Mouse (Mus musculus): ENCODE results near the gene Slc39a10. TPM values are rescaled to one million over a fixed set of nuclear protein-coding genes. Genes with fewer than 3 reads are reported as not detected.
A peak's percentile ranks its signal among the peaks of the same experiment; 100 is the strongest.

Slc39a10 gene
- total RNA-seq, 1 experiment = 71.5 TPM

- no peak overlapping the region for H3K4me3 ChIP-seq (ENCODE audit: insufficient read depth in 1 of 2, low read depth in 1 of 2, low read length in 2 of 2, poor library complexity in 1 of 2, severe bottlenecking in 1 of 2)
- H3K4me1 ChIP-seq (ENCODE audit: control insufficient read depth in 2 of 2, insufficient read depth in 2 of 2, low read length in 2 of 2, poor library complexity in 1 of 2) = no peaks in the 10 kb centered on the region
- in situ Hi-C loops (cut with MboI; ENCODE audit: low sequenced_read_pairs in 2 of 2, unreplicated experiment in 2 of 2) = no loop called here
- no peak overlapping the region for H3K27ac ChIP-seq (ENCODE audit: insufficient read depth, low read depth, low read length, poor library complexity, severe bottlenecking)
- TF ChIP-seq ZNF384 (IDR thresholded peaks at IDR 0.05; ENCODE audit: low read depth, low read length) (no peak), HCFC1 (IDR thresholded peaks at IDR 0.05; ENCODE audit: borderline replicate concordance, insufficient read depth, low read length) (no peak), MAFK (IDR thresholded peaks at IDR 0.05; ENCODE audit: insufficient read depth, low read depth, low read length) (no peak), ZC3H11A (IDR thresholded peaks at IDR 0.05; ENCODE audit: borderline replicate concordance, low read depth, low read length) (no peak), CHD2 (IDR thresholded peaks at IDR 0.05; ENCODE audit: low read depth, low read length) (no peak)
- no peak overlapping the region for H3K9ac ChIP-seq (ENCODE audit: insufficient read depth, low read depth, low read length, poor library complexity, severe bottlenecking)
- DNase-seq (ENCODE audit: low read depth, low spot score) = no peak
- H3K9me3 ChIP-seq (ENCODE audit: control insufficient read depth, insufficient read depth, low read depth, low read length) = no peaks in the 10 kb centered on the region
- no peaks in the 10 kb centered on the region for H3K36me3 ChIP-seq (ENCODE audit: control insufficient read depth, insufficient read depth, low read length, poor library complexity, severe bottlenecking)
These were observed 9.5 kb upstream of the Slc39a10 start for GRCm38 (mm10) chr1:46902102-46902683.

- in situ Hi-C loops (cut with MboI; ENCODE audit: low sequenced_read_pairs in 2 of 2, unreplicated experiment in 2 of 2) = no loop called here
- peak overlapping the region; percentile 91 for H3K27ac ChIP-seq (ENCODE audit: insufficient read depth, low read depth, low read length, poor library complexity, severe bottlenecking)
- peak overlapping the region; percentile 1; the same call in 1 of the 2 replicates for H3K9ac ChIP-seq (ENCODE audit: insufficient read depth, low read depth, low read length, poor library complexity, severe bottlenecking)
- peaks cover 0 to 9% of the 10 kb centered on the region in 2 experiments; a peak in 2 of 4 replicates for H3K4me1 ChIP-seq (ENCODE audit: control insufficient read depth in 2 of 2, insufficient read depth in 2 of 2, low read length in 2 of 2, poor library complexity in 1 of 2)
- no peak for TF ChIP-seq HCFC1 (IDR thresholded peaks at IDR 0.05; ENCODE audit: borderline replicate concordance, insufficient read depth, low read length)
- no peak for TF ChIP-seq ZNF384 (IDR thresholded peaks at IDR 0.05; ENCODE audit: low read depth, low read length)
- TF ChIP-seq CHD2 (IDR thresholded peaks at IDR 0.05; ENCODE audit: low read depth, low read length) = no peak
- TF ChIP-seq MAFK (IDR thresholded peaks at IDR 0.05; ENCODE audit: insufficient read depth, low read depth, low read length) = no peak
- no peak for TF ChIP-seq ZC3H11A (IDR thresholded peaks at IDR 0.05; ENCODE audit: borderline replicate concordance, low read depth, low read length)
- peak; percentile 34 for DNase-seq (ENCODE audit: low read depth, low spot score)
- H3K9me3 ChIP-seq (ENCODE audit: control insufficient read depth, insufficient read depth, low read depth, low read length) = no peaks in the 10 kb centered on the region
- peak overlapping the region; percentile 37 to 44 for H3K4me3 ChIP-seq (ENCODE audit: insufficient read depth in 1 of 2, low read depth in 1 of 2, low read length in 2 of 2, poor library complexity in 1 of 2, severe bottlenecking in 1 of 2)
- H3K36me3 ChIP-seq (ENCODE audit: control insufficient read depth, insufficient read depth, low read length, poor library complexity, severe bottlenecking) = no peaks in the 10 kb centered on the region
These were observed 1.7 kb upstream of the Slc39a10 start for GRCm38 (mm10) chr1:46894281-46894842.

GRCm38 (mm10) chr1:46888726-46889125 lies 3.9 kb downstream of the Slc39a10 start:
- TF ChIP-seq MAFK (IDR thresholded peaks at IDR 0.05; ENCODE audit: insufficient read depth, low read depth, low read length) (no peak), ZNF384 (IDR thresholded peaks at IDR 0.05; ENCODE audit: low read depth, low read length) (no peak), ZC3H11A (IDR thresholded peaks at IDR 0.05; ENCODE audit: borderline replicate concordance, low read depth, low read length) (no peak), CHD2 (IDR thresholded peaks at IDR 0.05; ENCODE audit: low read depth, low read length) (no peak), HCFC1 (IDR thresholded peaks at IDR 0.05; ENCODE audit: borderline replicate concordance, insufficient read depth, low read length) (no peak)
- Histone ChIP-seq H3K4me3 (ENCODE audit: insufficient read depth in 1 of 2, low read depth in 1 of 2, low read length in 2 of 2, poor library complexity in 1 of 2, severe bottlenecking in 1 of 2) (no peak overlapping the region), H3K27ac (ENCODE audit: insufficient read depth, low read depth, low read length, poor library complexity, severe bottlenecking) (no peak overlapping the region), H3K4me1 (ENCODE audit: control insufficient read depth in 2 of 2, insufficient read depth in 2 of 2, low read length in 2 of 2, poor library complexity in 1 of 2) (peaks cover 0 to 3% of the 10 kb centered on the region in 2 experiments; a peak in 1 of 4 replicates), H3K9me3 (ENCODE audit: control insufficient read depth, insufficient read depth, low read depth, low read length) (no peaks in the 10 kb centered on the region), H3K36me3 (ENCODE audit: control insufficient read depth, insufficient read depth, low read length, poor library complexity, severe bottlenecking) (no peaks in the 10 kb centered on the region), H3K9ac (ENCODE audit: insufficient read depth, low read depth, low read length, poor library complexity, severe bottlenecking) (no peak overlapping the region)
- DNase-seq (ENCODE audit: low read depth, low spot score) = no peak
- in situ Hi-C loops (cut with MboI; ENCODE audit: low sequenced_read_pairs in 2 of 2, unreplicated experiment in 2 of 2) = no loop called here

- H3K36me3 ChIP-seq (ENCODE audit: control insufficient read depth, insufficient read depth, low read length, poor library complexity, severe bottlenecking) = no peaks in the 10 kb centered on the region
- no peak overlapping the region for H3K4me3 ChIP-seq (ENCODE audit: insufficient read depth in 1 of 2, low read depth in 1 of 2, low read length in 2 of 2, poor library complexity in 1 of 2, severe bottlenecking in 1 of 2)
- no peak overlapping the region for H3K9ac ChIP-seq (ENCODE audit: insufficient read depth, low read depth, low read length, poor library complexity, severe bottlenecking)
- no peak overlapping the region for H3K27ac ChIP-seq (ENCODE audit: insufficient read depth, low read depth, low read length, poor library complexity, severe bottlenecking)
- no peak for TF ChIP-seq MAFK (IDR thresholded peaks at IDR 0.05; ENCODE audit: insufficient read depth, low read depth, low read length)
- in situ Hi-C loops (cut with MboI; ENCODE audit: low sequenced_read_pairs in 2 of 2, unreplicated experiment in 2 of 2) = no loop called here
- no peak for DNase-seq (ENCODE audit: low read depth, low spot score)
- H3K9me3 ChIP-seq (ENCODE audit: control insufficient read depth, insufficient read depth, low read depth, low read length) = no peaks in the 10 kb centered on the region
- peaks cover 0 to 3% of the 10 kb centered on the region in 2 experiments; a peak in 1 of 4 replicates for H3K4me1 ChIP-seq (ENCODE audit: control insufficient read depth in 2 of 2, insufficient read depth in 2 of 2, low read length in 2 of 2, poor library complexity in 1 of 2)
These were observed 4.3 kb downstream of the Slc39a10 start for GRCm38 (mm10) chr1:46888324-46888723.
